Mouse (Mus musculus) induced T-regulatory cell, adult 2 months (primary cell): ENCODE results near the gene Hap1.
"Not testable (repeated sequence)": the region's sequence is repeated elsewhere in the genome, so short reads cannot be mapped to it uniquely, and the experiment has no call there.

Experiments
- DNase-seq: peaks from one replicate; pipeline ENCODE4 v3.0.0-alpha.2; 2012; ENCODE audit warnings: low read depth

Gene Hap1

DNA sequence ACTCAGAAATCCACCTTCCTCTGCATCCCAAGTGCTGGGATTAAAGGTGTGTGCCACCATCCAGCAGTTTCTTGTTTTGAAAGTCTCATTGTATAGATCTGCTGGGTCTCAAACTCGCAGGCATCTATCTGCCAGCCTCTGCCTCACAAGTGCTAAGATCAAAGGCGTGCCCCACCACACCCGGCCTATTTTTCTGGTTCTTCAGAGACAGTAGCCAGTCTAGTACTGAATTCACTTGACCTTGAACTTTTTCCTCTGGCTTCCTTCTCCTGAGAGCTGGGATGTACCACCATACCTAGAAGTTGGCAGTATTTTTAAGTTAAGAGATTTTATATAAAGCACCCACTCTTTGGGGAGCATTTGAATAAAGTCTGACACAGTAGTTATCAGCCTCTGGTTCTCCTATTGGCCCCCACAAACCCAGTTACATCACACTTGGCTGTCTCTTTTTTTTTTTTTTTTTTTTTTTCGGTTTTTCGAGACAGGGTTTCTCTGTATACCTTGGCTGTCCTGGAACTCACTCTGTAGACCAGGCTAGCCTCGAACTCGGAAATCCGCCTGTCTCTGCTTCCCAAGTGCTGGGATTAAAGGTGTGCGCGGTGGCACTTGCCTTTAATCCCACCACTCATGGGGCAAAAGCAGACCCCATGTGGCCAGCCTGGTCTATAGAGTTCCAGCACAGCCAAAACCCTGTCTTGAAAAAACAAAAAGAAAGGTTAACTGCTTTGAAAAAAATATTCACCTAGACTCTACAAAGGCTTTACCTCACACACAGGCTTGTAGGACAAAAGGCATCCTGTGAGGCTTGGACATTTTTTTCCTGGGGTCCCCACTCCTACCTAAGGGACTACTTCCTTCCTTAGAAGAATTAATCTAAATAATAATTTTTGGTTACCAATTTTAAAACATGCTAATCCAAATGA is 37.1 kb downstream of the Hap1 start:
- DNase-seq = no peak

- no peak for DNase-seq
Observed at GRCm38 (mm10) chr11:100317826-100318380, 38.0 kb downstream of the Hap1 start.

DNA sequence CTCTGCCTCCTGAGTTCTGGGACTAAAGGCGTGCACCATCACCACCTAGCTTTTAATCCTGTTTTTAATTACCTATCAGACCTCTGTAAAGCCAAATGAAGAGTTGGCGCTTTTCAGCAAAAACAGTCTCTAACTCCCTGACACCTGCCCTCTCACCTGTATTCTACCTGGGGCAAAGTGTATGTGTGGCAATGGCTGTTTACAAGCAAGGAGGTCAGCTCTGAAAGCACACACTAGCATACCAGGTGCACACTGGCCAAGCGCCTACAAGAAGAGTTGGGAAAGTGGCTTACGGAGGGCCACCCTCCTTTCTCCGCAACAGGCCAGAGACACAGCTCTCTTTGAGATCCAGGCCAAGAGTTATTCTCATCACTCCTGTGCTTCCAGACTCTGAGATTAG is 40.5 kb downstream of the Hap1 start:
- DNase-seq = no peak

DNA sequence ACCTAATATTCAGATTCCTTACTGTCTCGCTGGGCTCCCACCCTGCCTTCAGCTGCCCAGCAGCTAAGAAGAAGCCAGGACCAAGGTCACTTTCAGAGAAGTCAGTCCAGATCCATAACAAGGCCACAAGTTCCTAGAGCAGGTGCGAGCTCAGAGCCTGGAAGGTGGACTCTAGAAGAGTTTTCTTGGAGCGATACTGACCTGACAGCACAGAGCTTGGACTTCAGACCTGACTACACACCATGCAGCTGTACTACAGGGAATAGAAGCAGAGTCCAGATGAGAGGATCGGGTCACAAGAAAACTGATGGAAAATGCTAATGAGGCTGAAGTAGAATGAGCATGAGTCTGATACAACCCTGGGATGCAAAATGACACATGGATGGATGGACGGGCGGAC is 42.5 kb downstream of the Hap1 start:
- DNase-seq = no peak

DNA sequence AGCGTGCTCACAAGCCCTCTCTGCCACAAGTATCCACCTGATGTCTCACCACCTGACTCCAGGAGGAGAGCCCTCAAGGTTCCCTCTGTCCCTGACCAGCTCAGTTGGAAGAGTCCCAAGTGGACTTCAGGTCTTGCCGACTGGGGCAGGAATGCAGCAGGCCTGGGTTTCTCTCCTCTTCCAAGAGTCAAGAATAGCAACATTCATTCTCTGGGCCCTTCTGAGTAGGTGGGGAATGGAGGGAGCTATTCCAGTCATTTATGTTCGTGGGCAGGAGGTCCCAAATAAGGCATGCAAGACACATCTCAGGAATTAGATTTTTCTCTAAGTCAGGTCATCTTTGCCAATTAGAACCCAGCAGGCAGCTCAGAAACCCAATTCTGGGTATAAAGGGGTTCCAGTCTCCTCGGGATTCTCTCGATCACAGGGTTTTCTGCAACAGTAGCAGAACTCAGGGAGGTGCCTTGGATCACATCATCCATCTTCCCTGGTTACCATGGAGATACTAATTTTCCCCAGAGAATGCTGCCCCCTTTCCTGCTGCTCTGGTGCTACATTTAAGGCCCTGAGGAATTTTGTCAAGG is 43.7 kb downstream of the Hap1 start:
- DNase-seq = no peak

GRCm38 (mm10) chr11:100311656-100312055 is 44.3 kb downstream of the Hap1 start:
- no peak for DNase-seq

- DNase-seq = not testable (repeated sequence)
Observed at GRCm38 (mm10) chr11:100308672-100309071, 47.3 kb downstream of the Hap1 start.

DNA sequence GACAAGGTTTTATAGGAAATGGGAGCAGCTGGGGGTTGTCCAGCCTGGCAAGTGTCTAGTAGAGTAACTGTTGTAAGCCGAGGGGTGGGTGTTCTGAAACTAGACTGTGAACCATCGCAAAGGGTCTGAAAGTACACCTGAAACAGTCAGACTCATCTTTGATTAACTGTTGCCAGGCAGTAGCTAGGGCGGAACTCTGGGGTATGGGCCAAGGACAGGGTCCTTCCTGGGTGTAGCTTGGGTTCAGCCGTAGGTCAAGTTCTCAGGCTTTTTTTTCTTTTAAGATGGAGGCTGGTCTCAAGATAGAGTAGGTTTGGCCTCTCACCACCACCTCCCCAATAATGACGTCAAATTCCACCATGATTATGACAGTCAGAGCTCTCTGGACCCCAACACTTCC is 48.0 kb downstream of the Hap1 start:
- DNase-seq = no peak

DNA sequence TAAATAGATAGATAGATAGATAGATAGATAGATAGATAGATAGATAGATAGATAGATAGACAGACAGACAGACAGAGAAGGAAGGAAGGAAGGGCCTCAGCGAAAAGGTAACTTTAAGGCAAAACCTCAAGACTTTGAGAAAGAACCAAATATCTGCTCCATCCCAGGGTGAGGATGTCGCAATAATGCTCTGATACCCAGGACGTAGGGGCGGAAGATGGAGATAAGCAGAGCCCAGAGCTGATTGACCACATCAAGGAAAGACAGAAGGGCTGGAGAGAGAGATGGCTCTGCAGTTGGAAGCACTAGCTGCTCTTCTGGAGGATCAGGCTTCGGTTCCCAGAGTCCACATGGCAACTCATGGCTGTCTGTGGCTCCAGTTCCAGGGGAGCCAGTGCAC is 54.6 kb downstream of the Hap1 start:
- no peak for DNase-seq

GRCm38 (mm10) chr11:100300293-100300692 is 55.6 kb downstream of the Hap1 start:
- peak; percentile 84 for DNase-seq

DNA sequence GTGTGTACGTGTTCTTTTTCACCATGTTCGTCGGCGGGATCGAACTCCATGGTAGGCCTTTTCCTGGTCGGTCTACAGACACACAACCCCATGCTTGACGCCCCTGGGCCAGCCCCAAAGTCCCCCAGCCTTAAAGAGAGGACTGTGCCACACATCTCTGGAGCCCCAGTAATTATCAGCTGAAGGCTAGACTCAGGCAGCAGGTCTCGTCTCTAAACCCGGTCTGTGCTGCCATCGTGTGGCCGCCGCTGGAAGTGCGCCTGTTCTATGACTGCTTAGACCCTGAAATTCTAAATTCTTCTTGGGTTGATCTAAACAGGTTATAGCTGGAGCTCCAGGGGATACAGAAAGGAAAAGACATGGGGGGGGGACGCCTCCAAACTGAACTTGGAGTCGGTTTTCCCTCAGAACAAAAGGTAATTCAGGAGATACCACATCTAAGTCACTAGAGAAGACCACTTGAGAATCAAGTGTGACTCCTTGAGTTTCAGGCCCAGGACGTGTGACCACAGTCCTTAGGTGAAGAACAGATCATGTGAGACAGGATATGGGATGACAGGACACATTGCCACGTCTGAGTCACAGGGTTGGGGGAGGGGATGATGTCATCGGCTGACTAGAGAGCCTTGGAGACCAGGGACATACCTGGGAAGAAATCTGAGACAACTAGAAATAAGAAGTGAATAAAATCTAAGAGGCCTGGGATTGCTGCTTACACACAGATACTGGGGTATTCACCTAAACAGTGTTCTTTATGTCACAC is 57.5 kb downstream of the Hap1 start:
- peak; percentile 87 for DNase-seq

GRCm38 (mm10) chr11:100297801-100298200 is 58.1 kb downstream of the Hap1 start:
- DNase-seq = peak; percentile 73
